Mouse (Mus musculus) embryonic fibroblast, embryonic 13.5 days (primary cell): Measurements from ENCODE around the gene Zfp541.

Experiments
- CTCF ChIP-seq: IDR thresholded peaks from 2 replicates; pipeline ENCODE4 v1.5.1; 2011; ENCODE audit warnings: mild to moderate bottlenecking, control low read depth, low read length, moderate library complexity, borderline replicate concordance; ENCODE audit not compliant: insufficient read depth
- POLR2A ChIP-seq: IDR thresholded peaks from 2 replicates; pipeline ENCODE4 v1.6.1; 2011; ENCODE audit warnings: low read depth, mild to moderate bottlenecking, control low read depth, low read length, moderate library complexity

GRCm38 (mm10) chr7:16130956-16131634 lies 69.5 kb downstream of the Zfp541 start:
- TF ChIP-seq CTCF (no peak), POLR2A (no peak)
